Mouse (Mus musculus): ENCODE results near the gene Galnt6. TPM values are rescaled to one million over a fixed set of nuclear protein-coding genes. Genes with fewer than 3 reads are reported as not detected.

Galnt6 gene
- polyA plus RNA-seq, 1 experiment from 2014 or later, result 1.6 TPM

DNA sequence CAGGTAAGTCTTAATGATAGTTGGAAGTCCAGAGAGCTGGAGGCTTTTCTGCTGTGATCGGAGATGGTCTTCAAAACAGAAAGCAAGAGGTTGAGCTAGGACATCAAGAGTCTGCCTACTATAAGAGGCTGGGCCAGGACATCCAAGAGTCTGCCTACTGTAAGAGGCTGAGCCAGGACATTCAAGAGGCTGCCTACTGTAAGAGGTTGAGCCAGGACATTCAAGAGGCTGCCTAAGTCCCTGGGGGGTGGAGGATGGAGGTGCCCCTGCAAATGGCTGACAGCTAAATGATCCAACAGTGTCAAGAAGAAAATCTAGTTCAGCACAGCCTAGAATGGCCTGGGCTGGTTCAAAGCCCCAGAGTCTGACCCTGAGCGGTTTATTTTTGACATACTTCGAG is 19.4 kb upstream of the Galnt6 start:
- 82% methylated on average over 3 of the region's 3 CpGs for WGBS (ENCODE audit: insufficient replicate concordance)
- DNase-seq (no peak), ATAC-seq (no peak)
- Histone ChIP-seq H3K27ac (ENCODE audit: low read depth) (no peak overlapping the region), H3K4me3 (ENCODE audit: low read depth, low read length) (no peak overlapping the region), H3K4me1 (ENCODE audit: insufficient read depth) (peaks cover 15% of the 10 kb centered on the region), H3K4me2 (ENCODE audit: low read depth, low read length) (no peak overlapping the region), H3K27me3 (ENCODE audit: insufficient read depth, low read length) (0 out of 2 replicates have a peak, but pooled peaks cover 2% of the 10 kb centered on the region), H3K9ac (replicated peaks) (no peak overlapping the region), H3K36me3 (replicated peaks; ENCODE audit: insufficient read depth, low read length) (no peaks in the 10 kb centered on the region), H3K9me3 (ENCODE audit: low read length) (no peaks in the 10 kb centered on the region)
- no peak for TF ChIP-seq EP300 (IDR thresholded peaks at IDR 0.05; ENCODE audit: low read depth)
- no peak for TF ChIP-seq CTCF (IDR thresholded peaks at IDR 0.05; ENCODE audit: low read depth)

DNA sequence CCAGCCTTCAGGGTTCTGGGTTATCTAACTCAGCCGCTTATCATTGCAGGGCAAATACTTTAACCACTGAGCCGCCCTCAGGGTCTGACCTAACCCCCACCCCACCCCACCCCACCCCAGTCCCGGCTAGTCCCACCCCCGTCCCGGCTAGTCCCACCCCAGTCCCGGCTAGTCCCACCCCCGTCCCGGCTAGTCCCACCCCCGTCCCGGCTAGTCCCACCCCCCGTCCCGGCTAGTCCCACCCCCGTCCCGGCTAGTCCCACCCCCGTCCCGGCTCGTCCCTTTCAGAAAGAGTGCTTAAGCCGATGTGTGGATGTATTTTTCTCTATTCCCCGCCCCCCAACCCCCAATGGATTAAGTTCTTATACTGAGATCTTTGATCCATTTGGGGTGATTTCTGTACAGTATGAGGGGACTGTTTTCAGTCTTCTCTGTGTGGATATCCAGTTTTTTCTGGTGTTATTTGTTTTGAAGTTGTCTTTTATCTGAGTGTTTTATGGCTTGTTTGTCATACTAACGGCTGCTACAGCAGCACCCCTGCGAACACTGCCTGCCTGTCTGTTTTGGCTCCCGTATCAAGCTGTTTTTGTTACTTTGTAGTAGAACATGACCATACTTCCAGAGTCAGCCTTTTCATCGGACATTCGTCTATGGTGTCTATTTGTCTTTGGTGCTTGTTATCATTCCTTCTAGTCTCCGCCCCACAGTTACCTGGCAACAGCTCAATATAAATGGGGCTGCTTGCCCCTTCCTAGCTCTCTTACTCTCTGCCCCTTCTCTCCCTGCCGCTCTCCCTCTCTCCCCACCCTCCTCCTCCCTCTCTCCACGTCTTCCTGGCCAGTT is 18.2 kb upstream of the Galnt6 start:
- H3K36me3 ChIP-seq (replicated peaks; ENCODE audit: insufficient read depth, low read length), result no peaks in the 10 kb centered on the region
- peak overlapping the region; percentile 21 for H3K4me3 ChIP-seq (ENCODE audit: low read depth, low read length)
- ATAC-seq (peak; percentile 92), DNase-seq (peak; percentile 70)
- H3K4me2 ChIP-seq (ENCODE audit: low read depth, low read length), result peak overlapping the region; percentile 66
- 0 out of 2 replicates have a peak, but pooled peaks cover 2% of the 10 kb centered on the region for H3K27me3 ChIP-seq (ENCODE audit: insufficient read depth, low read length)
- peaks cover 15% of the 10 kb centered on the region for H3K4me1 ChIP-seq (ENCODE audit: insufficient read depth)
- peak overlapping the region; percentile 1; the same call in 1 of the 2 replicates for H3K9ac ChIP-seq (replicated peaks)
- H3K27ac ChIP-seq (ENCODE audit: low read depth), result peak overlapping the region; percentile 26
- TF ChIP-seq EP300 (IDR thresholded peaks at IDR 0.05; ENCODE audit: low read depth) (peak; percentile 35; the same call in 1 of the 2 replicates), CTCF (IDR thresholded peaks at IDR 0.05; ENCODE audit: low read depth) (no peak)
- WGBS (ENCODE audit: insufficient replicate concordance), result 5% methylated on average over 20 of the region's 27 CpGs
- no peaks in the 10 kb centered on the region for H3K9me3 ChIP-seq (ENCODE audit: low read length)

DNA sequence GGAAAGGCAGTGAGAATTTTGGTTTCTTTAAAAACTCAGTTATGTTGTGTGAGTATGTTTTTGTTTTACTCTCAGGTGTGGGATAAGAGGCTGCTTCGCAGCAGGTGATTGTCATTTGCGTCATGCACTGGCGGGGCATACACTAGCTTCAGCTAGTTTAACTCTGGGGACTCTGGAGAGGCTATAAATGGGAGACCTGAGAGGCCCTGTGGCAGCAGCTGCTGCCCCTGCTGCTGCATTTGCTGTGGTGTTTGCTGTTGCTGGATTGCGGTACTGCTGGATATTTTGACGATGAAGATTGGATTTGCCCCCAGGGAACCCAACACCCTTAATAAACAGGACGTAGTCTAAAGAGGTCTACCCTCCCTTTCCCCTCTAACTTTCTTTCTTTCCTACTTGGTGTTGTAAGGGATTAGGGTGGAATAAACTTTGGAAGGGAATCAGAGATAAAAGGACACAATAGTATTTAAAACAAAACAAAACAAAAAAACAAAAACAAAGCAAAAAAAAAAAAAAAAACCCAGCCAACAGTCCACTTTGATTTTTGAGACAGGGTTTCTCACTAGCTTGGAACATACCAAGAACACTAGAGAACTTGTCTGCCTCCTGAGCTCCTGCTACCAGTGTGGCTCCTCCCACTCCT is 17.4 kb upstream of the Galnt6 start:
- DNase-seq, result no peak
- Histone ChIP-seq H3K27me3 (ENCODE audit: insufficient read depth, low read length) (0 out of 2 replicates have a peak, but pooled peaks cover 2% of the 10 kb centered on the region), H3K4me1 (ENCODE audit: insufficient read depth) (peaks cover 15% of the 10 kb centered on the region), H3K9ac (replicated peaks) (no peak overlapping the region), H3K4me3 (ENCODE audit: low read depth, low read length) (peak overlapping the region; percentile 21; the same call in 1 of the 2 replicates), H3K36me3 (replicated peaks; ENCODE audit: insufficient read depth, low read length) (no peaks in the 10 kb centered on the region), H3K27ac (ENCODE audit: low read depth) (0 out of 2 replicates have a peak overlapping the region, but pooled peaks have one; percentile 26), H3K9me3 (ENCODE audit: low read length) (no peaks in the 10 kb centered on the region), H3K4me2 (ENCODE audit: low read depth, low read length) (peak overlapping the region; percentile 66)
- TF ChIP-seq EP300 (IDR thresholded peaks at IDR 0.05; ENCODE audit: low read depth) (no peak), CTCF (IDR thresholded peaks at IDR 0.05; ENCODE audit: low read depth) (no peak)
- 49% methylated on average over 6 of the region's 6 CpGs for WGBS (ENCODE audit: insufficient replicate concordance)
- no peak for ATAC-seq

DNA sequence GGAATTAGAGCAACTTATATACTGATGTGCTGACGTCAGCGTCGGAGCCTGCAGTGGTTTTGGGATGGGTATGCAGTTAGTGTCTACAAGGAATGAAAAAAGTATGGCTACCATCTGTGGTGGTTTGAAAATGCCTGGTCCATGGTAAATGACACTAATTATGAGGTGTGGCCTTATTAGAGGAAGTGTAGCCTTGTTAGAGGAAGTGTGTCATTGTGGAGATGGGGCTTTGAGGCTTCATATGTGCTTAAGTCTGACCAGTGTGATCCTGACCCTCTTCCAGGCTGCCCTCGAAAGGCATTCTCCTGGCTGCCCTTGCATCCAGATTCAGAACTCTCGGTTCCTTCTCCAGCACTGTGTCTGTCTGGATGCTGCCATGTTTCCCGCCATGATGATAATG is 14.1 kb upstream of the Galnt6 start:
- DNase-seq, result no peak
- Histone ChIP-seq H3K9ac (replicated peaks) (no peak overlapping the region), H3K27me3 (ENCODE audit: insufficient read depth, low read length) (no peaks in the 10 kb centered on the region), H3K27ac (ENCODE audit: low read depth) (no peak overlapping the region), H3K9me3 (ENCODE audit: low read length) (no peaks in the 10 kb centered on the region), H3K36me3 (replicated peaks; ENCODE audit: insufficient read depth, low read length) (no peaks in the 10 kb centered on the region), H3K4me2 (ENCODE audit: low read depth, low read length) (no peak overlapping the region), H3K4me1 (ENCODE audit: insufficient read depth) (peaks cover 13% of the 10 kb centered on the region), H3K4me3 (ENCODE audit: low read depth, low read length) (no peak overlapping the region)
- no peak for TF ChIP-seq EP300 (IDR thresholded peaks at IDR 0.05; ENCODE audit: low read depth)
- TF ChIP-seq CTCF (IDR thresholded peaks at IDR 0.05; ENCODE audit: low read depth), result no peak
- 89% methylated on average over 6 of the region's 6 CpGs for WGBS (ENCODE audit: insufficient replicate concordance)
- no peak for ATAC-seq

DNA sequence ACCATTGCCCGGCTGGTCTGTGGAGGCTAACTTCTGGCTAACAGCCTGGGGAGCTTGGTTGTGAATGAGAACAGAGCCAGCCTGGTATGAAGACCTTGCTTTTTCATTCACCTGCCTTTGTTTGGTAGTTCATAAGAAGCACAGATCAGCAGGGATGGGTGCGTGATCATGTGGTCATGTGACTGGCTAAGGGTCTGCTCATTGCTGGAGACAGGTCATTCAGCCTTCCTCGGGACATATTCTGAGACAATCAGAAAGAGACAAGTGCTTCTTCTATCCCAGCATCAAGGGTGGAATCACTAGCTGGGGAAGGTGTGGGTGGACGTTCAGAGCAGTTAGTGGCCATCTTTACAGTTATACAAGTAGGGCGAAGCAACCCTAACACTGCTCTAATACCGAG is 10.3 kb upstream of the Galnt6 start:
- TF ChIP-seq CTCF (IDR thresholded peaks at IDR 0.05; ENCODE audit: low read depth) (no peak), EP300 (IDR thresholded peaks at IDR 0.05; ENCODE audit: low read depth) (no peak)
- Histone ChIP-seq H3K27me3 (ENCODE audit: insufficient read depth, low read length) (no peaks in the 10 kb centered on the region), H3K36me3 (replicated peaks; ENCODE audit: insufficient read depth, low read length) (no peaks in the 10 kb centered on the region), H3K9me3 (ENCODE audit: low read length) (no peaks in the 10 kb centered on the region), H3K27ac (ENCODE audit: low read depth) (no peak overlapping the region), H3K4me2 (ENCODE audit: low read depth, low read length) (no peak overlapping the region), H3K9ac (replicated peaks) (no peak overlapping the region), H3K4me3 (ENCODE audit: low read depth, low read length) (no peak overlapping the region), H3K4me1 (ENCODE audit: insufficient read depth) (peaks cover 23% of the 10 kb centered on the region)
- ATAC-seq, result no peak
- WGBS (ENCODE audit: insufficient replicate concordance), result 84% methylated on average over 6 of the region's 6 CpGs
- no peak for DNase-seq

DNA sequence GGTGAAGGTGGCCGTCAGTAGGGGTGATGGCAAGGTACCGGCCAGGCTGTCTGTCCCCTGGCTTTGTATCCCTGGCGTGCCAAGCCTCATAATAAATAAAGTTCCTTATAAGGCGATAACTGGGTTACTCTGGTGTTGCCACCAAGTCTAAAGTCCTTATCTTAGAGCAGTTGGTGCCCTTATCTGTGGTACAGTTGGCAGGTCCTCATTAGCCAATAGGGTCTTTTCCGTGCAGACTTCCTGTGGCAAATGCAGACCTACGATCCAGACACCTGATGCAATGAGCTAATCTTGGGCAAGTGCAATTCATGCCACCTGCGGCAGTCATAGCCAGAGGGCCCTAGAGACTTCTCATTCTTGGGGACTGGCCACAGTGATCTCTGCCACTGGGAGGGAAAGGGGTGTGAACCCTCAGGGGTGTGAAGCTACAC is 9.2 kb upstream of the Galnt6 start:
- Histone ChIP-seq H3K9ac (replicated peaks) (no peak overlapping the region), H3K4me1 (ENCODE audit: insufficient read depth) (peaks cover 23% of the 10 kb centered on the region), H3K27ac (ENCODE audit: low read depth) (peak overlapping the region; percentile 66), H3K27me3 (ENCODE audit: insufficient read depth, low read length) (no peaks in the 10 kb centered on the region), H3K4me2 (ENCODE audit: low read depth, low read length) (peak overlapping the region; percentile 57), H3K9me3 (ENCODE audit: low read length) (no peaks in the 10 kb centered on the region), H3K4me3 (ENCODE audit: low read depth, low read length) (no peak overlapping the region), H3K36me3 (replicated peaks; ENCODE audit: insufficient read depth, low read length) (no peaks in the 10 kb centered on the region)
- peak; percentile 94 for TF ChIP-seq EP300 (IDR thresholded peaks at IDR 0.05; ENCODE audit: low read depth)
- TF ChIP-seq CTCF (IDR thresholded peaks at IDR 0.05; ENCODE audit: low read depth), result peak; percentile 26; the same call in 1 of the 2 replicates
- ATAC-seq, result peak; percentile 81
- DNase-seq, result no peak
- 37% methylated on average over 7 of the region's 7 CpGs for WGBS (ENCODE audit: insufficient replicate concordance)

Data from liver, postnatal 0 days (tissue).